Mouse (Mus musculus): ENCODE data around the gene Fam92a. TPM values are rescaled to one million over a fixed set of nuclear protein-coding genes. Genes with fewer than 3 reads are reported as not detected.

The Fam92a gene
- polyA plus RNA-seq (2017; shearing (Covaris generic)): 10 to 100 TPM; 28.5 to 47.0 TPM

GRCm38 (mm10) chr4:12171318-12172091 is at the start of gene Fam92a:
Gene Fam92a, minus strand, starts transcription at chr4:12172015.

GRCm38 (mm10) chr4:12140141-12140567 is 31.7 kb downstream of the Fam92a start, which contains the start of gene Rbm12b1:
Gene Rbm12b1, plus strand, starts transcription at chr4:12140264.

Other genes with a start within 250 kb of the Fam92a start
- 1 to 10 TPM in 1 of 2 experiments, under 1 TPM in 1; 0.24 to 1.6 TPM for gene Gm10604, start 190.8 kb downstream of the Fam92a start, polyA plus RNA-seq (2017; shearing (Covaris generic))
- gene Rbm12b2, start 82.6 kb downstream of the Fam92a start, polyA plus RNA-seq (2017; shearing (Covaris generic)): 10 to 100 TPM; 14.0 to 18.5 TPM
- gene Rbm12b1, start 31.8 kb downstream of the Fam92a start, polyA plus RNA-seq (2017; shearing (Covaris generic)): 10 to 100 TPM; 12.6 to 23.1 TPM